In genomic region chr3:60531286-60531685, GRCm38 (mm10) we compare ENCODE assay signal across 9 mouse cellular contexts. TPM values are rescaled to one million over a fixed set of nuclear protein-coding genes. Genes with fewer than 3 reads are reported as not detected.
A peak's percentile ranks its signal among the peaks of the same experiment; 100 is the strongest.
DNase-seq lines count a peak whose midpoint lies in the region; ATAC-seq and TF ChIP-seq lines count a peak whose summit lies in the region.
"Had no signal": no experiment of that assay in that cellular context is flagged by ENCODE, and none has a peak within 500 bp of the region (broad histone marks: within the 10 kb centered on the region; RNA-seq: fewer than 3 reads in every experiment).

No protein-coding gene starts in this region.

- no peaks in the 10 kb centered on the region for H3K27me3 ChIP-seq in heart, postnatal 0 days (ENCODE audit: control insufficient read depth, insufficient read depth, low read length)
- H3K27me3 ChIP-seq in hindbrain, embryonic 16.5 days (replicated peaks; ENCODE audit: control insufficient read depth, insufficient read depth, low read length), result no peaks in the 10 kb centered on the region

- peak overlapping the region; percentile 66 for H3K4me2 ChIP-seq in heart, postnatal 0 days (ENCODE audit: low read depth, low read length)
- peak overlapping the region; percentile 47 for H3K4me2 ChIP-seq in hindbrain, embryonic 16.5 days (ENCODE audit: low read length)

- WGBS in heart, postnatal 0 days, result 28% methylated on average over 5 of the region's 5 CpGs
- 56% methylated on average over 5 of the region's 5 CpGs for WGBS in hindbrain, embryonic 16.5 days

- no peaks in the 10 kb centered on the region for H3K9me3 ChIP-seq in heart, postnatal 0 days (replicated peaks; ENCODE audit: control insufficient read depth, low read length)
- no peaks in the 10 kb centered on the region for H3K9me3 ChIP-seq in hindbrain, embryonic 16.5 days (ENCODE audit: control insufficient read depth, low read length)

- peaks cover 39% of the 10 kb centered on the region for H3K4me1 ChIP-seq in heart, postnatal 0 days (ENCODE audit: control insufficient read depth, insufficient read depth)
- peaks cover 35% of the 10 kb centered on the region for H3K4me1 ChIP-seq in hindbrain, embryonic 16.5 days (ENCODE audit: control insufficient read depth, insufficient read depth, low read depth, low read length)

- peak overlapping the region; percentile 43 for H3K4me3 ChIP-seq in heart, postnatal 0 days (ENCODE audit: low read depth, low read length)
- peak overlapping the region; percentile 19 for H3K4me3 ChIP-seq in hindbrain, embryonic 16.5 days (ENCODE audit: low read length)
- H3K4me3 ChIP-seq: erythroblast, embryonic 14.5 days had no signal

- no peak for TF ChIP-seq CTCF in heart, postnatal 0 days (IDR thresholded peaks at IDR 0.05; ENCODE audit: low read depth)

- no peak for TF ChIP-seq EP300 in heart, postnatal 0 days (IDR thresholded peaks at IDR 0.05; ENCODE audit: low read depth)

- ATAC-seq in heart, postnatal 0 days (ENCODE audit: insufficient read depth, low read depth), result no peak
- ATAC-seq in hindbrain, embryonic 16.5 days, result no peak
- ATAC-seq in activated CD4-positive, CD25-positive, alpha-beta regulatory T cell, adult 4 months, result no peak

- H3K9ac ChIP-seq in heart, postnatal 0 days (replicated peaks; ENCODE audit: low read depth, low read length), result peak overlapping the region; percentile 65
- no peak overlapping the region for H3K9ac ChIP-seq in hindbrain, embryonic 16.5 days (ENCODE audit: low read depth, low read length)

- no peaks in the 10 kb centered on the region for H3K36me3 ChIP-seq in heart, postnatal 0 days (replicated peaks; ENCODE audit: control insufficient read depth, insufficient read depth, low read length)
- no peaks in the 10 kb centered on the region for H3K36me3 ChIP-seq in hindbrain, embryonic 16.5 days (ENCODE audit: control insufficient read depth, insufficient read depth, low read length)

- peak overlapping the region; percentile 83 for H3K27ac ChIP-seq in heart, postnatal 0 days (ENCODE audit: low read depth)
- H3K27ac ChIP-seq in hindbrain, embryonic 16.5 days (ENCODE audit: low read depth, low read length), result no peak overlapping the region

- no peak for DNase-seq in heart, postnatal 0 days (ENCODE audit: low spot score)
- DNase-seq in heart, adult 18-20 months, result no peak
- DNase-seq in retina, adult 2 months (ENCODE audit: low read depth, low spot score), result peak; percentile 39
- DNase-seq in retina, postnatal 1 day, result no peak
- no peak for DNase-seq in adrenal gland, postnatal 36 days
- DNase-seq: layer of hippocampus, postnatal 36 days had no signal

RNA-seq across cellular contexts. Expression of gene Mbnl1, which starts 58.7 kb away (rescaled TPM):
- total RNA-seq in heart, postnatal 0 days (2014; rRNA removed; ENCODE audit: low replicate concordance), result 94.9 and 140 TPM in 2 replicates
- polyA plus RNA-seq in heart, postnatal 0 days (2015; fragmentation: Nextera tagmentation; extraction: Ambion mirVana), result 70.7 and 70.8 TPM in 2 replicates
- total RNA-seq in heart, adult 18-20 months (2021), result 100 to 1,000 TPM; 196 to 231 TPM
- polyA plus RNA-seq in hindbrain, embryonic 16.5 days (2015; fragmentation: Nextera tagmentation; extraction: Ambion mirVana), result 45.0 and 54.3 TPM in 2 replicates
- polyA plus RNA-seq in activated CD4-positive, CD25-positive, alpha-beta regulatory T cell, adult 4 months (2017; shearing (Covaris generic)), result 100 to 1,000 TPM; 667 to 875 TPM
- total RNA-seq in adrenal gland, postnatal 36 days (2021), result 100 to 1,000 TPM; 504 to 609 TPM
